Mouse (Mus musculus): Measurements from ENCODE around the gene Far1. TPM values are rescaled to one million over a fixed set of nuclear protein-coding genes. Genes with fewer than 3 reads are reported as not detected.

The Far1 gene
- 100 to 1,000 TPM; 121 to 125 TPM for total RNA-seq (2021)
- long read RNA-seq, experiment 1, full-length matches to known transcripts = 48 of 61 reads
- long read RNA-seq, experiment 1, partial matches to known transcripts = 4 of 61 reads
- long read RNA-seq, experiment 1, other reads (novel, unspliced or antisense) = 9 of 61 reads
- long read RNA-seq, experiment 2, full-length matches to known transcripts = 20 of 28 reads
- long read RNA-seq, experiment 2, partial matches to known transcripts = 2 of 28 reads
- long read RNA-seq, experiment 2, other reads (novel, unspliced or antisense) = 6 of 28 reads

DNA sequence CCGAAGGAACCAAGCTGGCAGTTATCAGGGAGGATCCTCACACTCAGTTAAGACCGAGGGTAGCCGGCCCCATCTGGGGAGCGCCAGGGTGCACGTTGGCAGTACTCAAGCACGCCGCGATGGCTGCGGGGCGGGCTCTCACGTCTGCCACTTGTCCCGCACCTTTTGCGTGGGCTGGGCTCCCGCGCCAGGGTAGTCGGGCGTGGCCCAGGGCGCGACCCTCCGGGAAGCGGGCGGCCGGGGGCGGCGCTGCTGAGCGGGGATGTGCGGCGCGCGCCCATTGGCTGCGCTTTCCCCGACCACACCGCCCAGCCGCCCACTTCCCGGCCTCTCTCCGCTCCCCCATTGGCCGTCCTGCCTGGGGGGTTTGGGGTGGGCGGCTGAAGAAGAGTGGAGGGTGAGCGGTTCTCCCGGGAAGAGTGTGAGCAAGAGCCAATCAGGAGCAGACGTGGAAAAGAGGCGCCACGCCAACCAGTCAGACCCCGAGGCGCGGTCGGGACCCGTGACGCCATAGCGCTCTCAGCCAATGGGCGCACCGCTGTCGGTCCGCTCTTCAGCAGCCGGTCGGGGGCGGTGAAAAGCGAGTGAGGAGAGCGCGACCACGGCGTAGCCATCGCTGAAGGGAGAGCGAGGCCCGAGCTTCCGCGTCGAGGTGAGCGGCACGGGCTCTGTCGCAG, at the start of gene Far1:
Gene Far1 (plus strand): TSS at position 549 of the 677 bp plus-strand sequence.
- Histone ChIP-seq H3K4me3 (peak within 1 kb of the TSS; percentile 90), H3K27ac (peak within 1 kb of the TSS; percentile 91)
- intact Hi-C loops (cut with DNase I) = loop anchor here (10.0 kb wide), 1 partner anchor 139 kb away; no protein-coding TSS in a partner anchor
- DNase-seq (ENCODE audit: extremely low spot score in 1 of 2, low spot score in 2 of 2) = peak; percentile 98 to 99
- TF ChIP-seq CTCF (IDR thresholded peaks at IDR 0.05) = peak; percentile 59

DNA sequence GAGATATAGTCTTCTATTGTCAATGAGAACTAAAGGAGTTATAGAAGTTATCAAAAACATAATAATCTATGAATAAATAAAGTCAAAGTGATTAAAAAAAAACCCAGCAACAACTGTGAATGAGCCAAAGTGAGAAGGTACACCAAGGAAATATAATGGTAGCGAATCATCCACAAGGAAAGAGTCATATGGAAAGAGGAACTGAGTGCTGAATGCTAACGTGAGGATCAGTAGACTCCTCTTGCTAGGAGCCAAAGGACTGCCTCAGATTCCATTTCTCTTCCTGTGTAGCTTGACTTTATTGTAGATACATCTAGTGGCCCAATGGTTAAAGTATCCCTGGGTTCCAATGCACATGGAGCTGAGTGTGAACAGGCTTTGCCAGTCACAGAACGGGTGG, 45.3 kb upstream of the Far1 start:
- Histone ChIP-seq H3K27ac (no peak overlapping the region), H3K4me3 (no peak overlapping the region)
- DNase-seq (ENCODE audit: extremely low spot score in 1 of 2, low spot score in 2 of 2) = no peak
- intact Hi-C loops (cut with DNase I) = no loop called here
- TF ChIP-seq CTCF (IDR thresholded peaks at IDR 0.05) = no peak

DNA sequence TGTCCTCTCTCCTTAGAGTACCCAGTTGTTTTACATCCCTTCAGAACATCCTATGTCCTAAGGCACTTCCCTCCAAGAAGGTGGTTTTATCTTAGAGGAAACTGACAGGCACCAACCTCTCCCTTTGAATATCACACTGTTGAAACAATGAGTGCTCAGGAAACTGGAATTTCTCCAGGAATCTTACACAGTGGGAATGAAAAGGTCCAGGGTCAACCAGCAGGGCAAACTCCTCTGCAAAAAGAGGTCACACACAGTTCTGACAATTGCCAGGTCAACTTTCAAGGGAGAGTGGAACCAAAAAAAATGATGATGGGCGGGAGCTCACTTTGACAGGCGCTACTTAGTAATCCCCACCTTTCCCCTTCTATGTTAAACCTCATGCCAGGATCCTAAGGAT, 43.0 kb upstream of the Far1 start:
- no peak overlapping the region for H3K4me3 ChIP-seq
- no peak overlapping the region for H3K27ac ChIP-seq
- no peak for TF ChIP-seq CTCF (IDR thresholded peaks at IDR 0.05)
- DNase-seq (ENCODE audit: extremely low spot score in 1 of 2, low spot score in 2 of 2) = no peak
- intact Hi-C loops (cut with DNase I) = no loop called here

DNA sequence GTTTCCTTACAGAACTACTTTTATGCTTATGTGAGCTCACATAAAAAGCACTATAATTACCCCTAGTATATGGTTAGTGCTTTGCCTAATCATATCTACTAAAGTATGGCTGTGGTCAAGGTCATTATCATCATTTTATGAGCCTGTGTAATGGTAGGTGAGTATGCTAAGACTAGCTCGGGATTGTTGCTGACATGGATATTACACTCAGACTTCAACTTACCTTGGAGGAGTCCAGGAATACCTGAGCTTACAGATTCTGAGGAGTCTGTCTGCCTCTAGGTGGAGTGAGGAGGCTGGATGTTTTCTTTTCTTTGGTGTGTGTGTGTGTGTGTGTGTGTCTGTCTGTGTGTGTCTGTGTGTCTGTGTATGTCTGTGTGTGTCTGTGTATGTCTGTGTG, 42.0 kb upstream of the Far1 start:
- no peak for DNase-seq (ENCODE audit: extremely low spot score in 1 of 2, low spot score in 2 of 2)
- intact Hi-C loops (cut with DNase I) = no loop called here
- Histone ChIP-seq H3K4me3 (no peak overlapping the region), H3K27ac (no peak overlapping the region)
- TF ChIP-seq CTCF (IDR thresholded peaks at IDR 0.05) = no peak

DNA sequence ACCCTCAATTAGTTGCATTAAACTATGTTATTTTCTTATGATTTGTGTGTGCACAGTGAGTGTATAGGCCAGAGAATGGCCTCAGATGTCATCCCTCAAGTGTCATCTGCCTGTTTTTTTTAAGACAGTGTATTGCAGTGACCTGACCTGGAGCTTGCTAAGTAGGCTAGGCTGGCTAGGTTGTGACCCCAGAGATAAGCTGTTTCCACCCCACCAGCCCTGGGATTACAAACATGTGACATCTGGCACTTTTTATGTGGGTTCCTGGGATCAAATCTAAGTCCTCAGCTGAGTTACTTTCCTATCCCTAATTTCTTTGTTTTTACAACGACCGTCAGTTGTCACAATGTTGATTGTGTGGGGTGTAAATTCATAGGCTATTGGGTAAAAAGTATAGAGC, 17.8 kb upstream of the Far1 start:
- TF ChIP-seq CTCF (IDR thresholded peaks at IDR 0.05) = no peak
- intact Hi-C loops (cut with DNase I) = no loop called here
- H3K27ac ChIP-seq = no peak overlapping the region
- no peak for DNase-seq (ENCODE audit: extremely low spot score in 1 of 2, low spot score in 2 of 2)
- H3K4me3 ChIP-seq = no peak overlapping the region

DNA sequence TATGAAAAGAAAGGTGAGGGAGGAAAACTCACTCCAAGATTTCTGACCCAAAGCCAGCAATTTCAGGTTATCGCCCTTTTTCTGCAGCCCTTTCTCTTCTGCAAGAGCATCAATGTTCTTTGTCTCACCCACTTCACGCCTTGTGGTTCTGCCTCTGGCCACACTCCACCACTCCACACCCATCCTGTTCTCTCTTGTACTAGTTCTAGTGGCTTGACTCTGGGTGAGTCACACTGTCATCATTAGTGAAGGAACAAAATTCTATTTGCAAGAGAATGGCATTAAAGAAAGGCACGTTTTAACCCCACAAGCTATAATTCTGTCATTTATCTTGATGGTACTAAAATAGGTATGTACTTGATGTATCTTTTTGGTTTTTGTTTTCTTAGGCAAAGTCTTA, 15.2 kb upstream of the Far1 start:
- Histone ChIP-seq H3K27ac (no peak overlapping the region), H3K4me3 (no peak overlapping the region)
- no peak for TF ChIP-seq CTCF (IDR thresholded peaks at IDR 0.05)
- intact Hi-C loops (cut with DNase I) = no loop called here
- no peak for DNase-seq (ENCODE audit: extremely low spot score in 1 of 2, low spot score in 2 of 2)

GRCm38 (mm10) chr7:113499821-113500220, 13.8 kb upstream of the Far1 start:
- no peak overlapping the region for H3K4me3 ChIP-seq
- TF ChIP-seq CTCF (IDR thresholded peaks at IDR 0.05) = no peak
- H3K27ac ChIP-seq = no peak overlapping the region
- intact Hi-C loops (cut with DNase I) = no loop called here
- DNase-seq (ENCODE audit: extremely low spot score in 1 of 2, low spot score in 2 of 2) = no peak

DNA sequence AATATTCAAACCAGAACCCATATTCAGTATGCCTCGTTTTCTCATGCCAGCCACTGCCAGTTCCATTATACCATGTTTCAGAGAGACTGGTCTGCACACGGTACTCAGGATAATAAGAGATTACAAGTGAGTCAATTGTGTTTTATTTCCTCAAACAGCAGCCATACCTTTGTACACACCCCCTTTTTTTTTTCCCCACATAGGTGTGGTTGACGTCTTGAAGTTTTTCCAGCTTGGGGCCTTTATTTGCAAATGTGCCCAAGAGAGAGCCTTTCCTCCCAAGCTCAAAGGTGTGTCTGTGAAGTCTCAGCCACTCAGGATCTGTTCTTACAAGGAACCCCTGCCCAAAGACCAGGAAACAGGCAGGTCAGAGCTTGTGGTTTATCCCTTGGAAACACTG, 11.2 kb upstream of the Far1 start:
- intact Hi-C loops (cut with DNase I) = no loop called here
- TF ChIP-seq CTCF (IDR thresholded peaks at IDR 0.05) = no peak
- H3K4me3 ChIP-seq = no peak overlapping the region
- no peak for DNase-seq (ENCODE audit: extremely low spot score in 1 of 2, low spot score in 2 of 2)
- H3K27ac ChIP-seq = no peak overlapping the region

GRCm38 (mm10) chr7:113505047-113505446, 8.6 kb upstream of the Far1 start:
- TF ChIP-seq CTCF (IDR thresholded peaks at IDR 0.05) = no peak
- Histone ChIP-seq H3K27ac (no peak overlapping the region), H3K4me3 (no peak overlapping the region)
- DNase-seq (ENCODE audit: extremely low spot score in 1 of 2, low spot score in 2 of 2) = no peak
- intact Hi-C loops (cut with DNase I) = no loop called here

GRCm38 (mm10) chr7:113505516-113506045, 8.1 kb upstream of the Far1 start:
- H3K4me3 ChIP-seq = no peak overlapping the region
- intact Hi-C loops (cut with DNase I) = no loop called here
- no peak for TF ChIP-seq CTCF (IDR thresholded peaks at IDR 0.05)

DNA sequence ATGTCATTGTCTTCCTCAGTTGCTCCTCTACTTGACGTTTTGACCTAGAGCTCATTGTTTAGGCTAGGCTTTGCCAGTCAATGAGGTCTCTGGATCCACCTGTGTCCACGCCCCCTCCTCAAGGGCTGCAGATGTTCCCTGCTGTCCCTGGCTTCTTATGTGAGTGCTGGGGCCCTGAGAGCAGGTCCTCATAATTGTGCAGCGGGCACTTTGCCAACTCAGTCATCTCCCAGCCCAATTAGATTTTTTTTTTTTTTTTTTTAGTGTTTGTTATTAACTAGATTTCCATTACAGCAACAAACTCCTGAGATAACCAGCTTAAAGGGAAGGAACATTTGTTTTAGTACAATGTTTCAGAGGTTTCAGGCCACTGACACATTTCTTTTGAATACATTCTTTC, 5.8 kb upstream of the Far1 start:
- Histone ChIP-seq H3K4me3 (no peak overlapping the region), H3K27ac (no peak overlapping the region)
- intact Hi-C loops (cut with DNase I) = no loop called here
- no peak for DNase-seq (ENCODE audit: extremely low spot score in 1 of 2, low spot score in 2 of 2)
- no peak for TF ChIP-seq CTCF (IDR thresholded peaks at IDR 0.05)

More at GRCm38 (mm10) chr7:113505516-113506045, 8.1 kb upstream of the Far1 start:
- DNase-seq (ENCODE audit: extremely low spot score in 1 of 2, low spot score in 2 of 2) = no peak
- no peak overlapping the region for H3K27ac ChIP-seq

GRCm38 (mm10) chr7:113511396-113511795, 2.2 kb upstream of the Far1 start:
- H3K27ac ChIP-seq = no peak overlapping the region
- no peak for DNase-seq (ENCODE audit: extremely low spot score in 1 of 2, low spot score in 2 of 2)
- intact Hi-C loops (cut with DNase I) = loop anchor here (10.0 kb wide), 1 partner anchor 137 kb away; no protein-coding TSS in a partner anchor
- TF ChIP-seq CTCF (IDR thresholded peaks at IDR 0.05) = no peak
- no peak overlapping the region for H3K4me3 ChIP-seq
